Comparison of ENCODE assay signal across 29 mouse cellular contexts in genomic region chr11:88493795-88494559, GRCm38 (mm10).
A peak's percentile ranks its signal among the peaks of the same experiment; 100 is the strongest.
DNase-seq lines count a peak whose midpoint lies in the region; ATAC-seq lines count a peak whose summit lies in the region.
"Had no signal": no experiment of that assay in that cellular context is flagged by ENCODE, and none has a peak within 500 bp of the region (broad histone marks: within the 10 kb centered on the region; RNA-seq: fewer than 3 reads in every experiment).

No protein-coding gene starts in this region.

- 88% methylated on average over 18 of the region's 18 CpGs for WGBS in hindbrain, embryonic 11.5 days
- 91% methylated on average over 18 of the region's 18 CpGs for WGBS in hindbrain, embryonic 10.5 days
- WGBS in midbrain, embryonic 12.5 days: 91% methylated on average over 18 of the region's 18 CpGs
- 90% methylated on average over 18 of the region's 18 CpGs for WGBS in midbrain, embryonic 11.5 days

- no peaks in the 10 kb centered on the region for H3K36me3 ChIP-seq in hindbrain, embryonic 11.5 days (ENCODE audit: control insufficient read depth, insufficient read depth, low read length)
- peaks cover 32% of the 10 kb centered on the region for H3K36me3 ChIP-seq in hindbrain, embryonic 10.5 days
- H3K36me3 ChIP-seq in midbrain, embryonic 12.5 days: no peaks in the 10 kb centered on the region
- H3K36me3 ChIP-seq in midbrain, embryonic 11.5 days (ENCODE audit: control insufficient read depth, insufficient read depth, low read length): no peaks in the 10 kb centered on the region
- H3K36me3 ChIP-seq: embryonic facial prominence, embryonic 13.5 days; neural tube, embryonic 12.5 days had no signal

- no peaks in the 10 kb centered on the region for H3K27me3 ChIP-seq in hindbrain, embryonic 11.5 days (ENCODE audit: control insufficient read depth, insufficient read depth, low read length)
- H3K27me3 ChIP-seq in hindbrain, embryonic 10.5 days (ENCODE audit: insufficient read depth, poor library complexity, severe bottlenecking): no peaks in the 10 kb centered on the region
- no peaks in the 10 kb centered on the region for H3K27me3 ChIP-seq in midbrain, embryonic 12.5 days
- H3K27me3 ChIP-seq in midbrain, embryonic 11.5 days (ENCODE audit: control insufficient read depth, insufficient read depth, low read length): no peaks in the 10 kb centered on the region
- H3K27me3 ChIP-seq: embryonic facial prominence, embryonic 13.5 days; forebrain, embryonic 12.5 days; heart, embryonic 12.5 days; liver, embryonic 12.5 days; neural tube, embryonic 12.5 days had no signal

- H3K4me2 ChIP-seq in hindbrain, embryonic 11.5 days (replicated peaks; ENCODE audit: low read depth, low read length): no peak overlapping the region
- no peak overlapping the region for H3K4me2 ChIP-seq in midbrain, embryonic 12.5 days (replicated peaks)
- H3K4me2 ChIP-seq in midbrain, embryonic 11.5 days: no peak overlapping the region
- H3K4me2 ChIP-seq: embryonic facial prominence, embryonic 13.5 days; forebrain, embryonic 12.5 days; heart, embryonic 12.5 days; liver, embryonic 12.5 days; neural tube, embryonic 12.5 days had no signal

- no peak for ATAC-seq in hindbrain, embryonic 11.5 days (ENCODE audit: low FRiP score)
- ATAC-seq in midbrain, embryonic 12.5 days (ENCODE audit: low FRiP score, low read depth): no peak
- no peak for ATAC-seq in midbrain, embryonic 11.5 days (ENCODE audit: low FRiP score)
- ATAC-seq: intestine, embryonic 16.5 days; liver, embryonic 12.5 days; liver, postnatal 0 days had no signal

- no peak for DNase-seq in hindbrain, embryonic 11.5 days (ENCODE audit: low spot score)
- no peak for DNase-seq in hindbrain, embryonic 10.5 days (ENCODE audit: low spot score)
- DNase-seq in midbrain, embryonic 11.5 days (ENCODE audit: low spot score, missing footprints): no peak
- peak; percentile 15 to 36 for DNase-seq in B cell, adult 2 months
- peak; percentile 35 for DNase-seq in CD4-positive helper T cell, adult 2 months (ENCODE audit: low read depth, low spot score)
- no peak for DNase-seq in adrenal gland, adult 2 months
- DNase-seq: adrenal gland, postnatal 36 days; cerebellum, adult 18-20 months; cerebellum, postnatal 10 days; gastrocnemius, adult 2 months; gastrocnemius, postnatal 36 days; heart, adult 18-20 months; kidney, adult 8-10 months; layer of hippocampus, postnatal 36 days; left cerebral cortex, postnatal 4 days; liver, postnatal 0 days; lung, postnatal 36 days; retina, postnatal 1 day; right cerebral cortex, postnatal 14 days; thymus, postnatal 4 days had no signal

- no peaks in the 10 kb centered on the region for H3K9me3 ChIP-seq in hindbrain, embryonic 11.5 days (ENCODE audit: control insufficient read depth, low read length)
- no peaks in the 10 kb centered on the region for H3K9me3 ChIP-seq in hindbrain, embryonic 10.5 days
- no peaks in the 10 kb centered on the region for H3K9me3 ChIP-seq in midbrain, embryonic 12.5 days
- H3K9me3 ChIP-seq in midbrain, embryonic 11.5 days (ENCODE audit: control insufficient read depth, low read length): no peaks in the 10 kb centered on the region
- H3K9me3 ChIP-seq: embryonic facial prominence, embryonic 13.5 days; forebrain, embryonic 12.5 days; heart, embryonic 12.5 days; liver, embryonic 12.5 days; neural tube, embryonic 12.5 days had no signal

- no peak overlapping the region for H3K9ac ChIP-seq in hindbrain, embryonic 11.5 days (ENCODE audit: low read depth, low read length)
- H3K9ac ChIP-seq in midbrain, embryonic 12.5 days (replicated peaks): no peak overlapping the region
- H3K9ac ChIP-seq in midbrain, embryonic 11.5 days (ENCODE audit: low read length): no peak overlapping the region
- H3K9ac ChIP-seq: embryonic facial prominence, embryonic 13.5 days; forebrain, embryonic 12.5 days; heart, embryonic 12.5 days; liver, embryonic 12.5 days; liver, postnatal 0 days; neural tube, embryonic 12.5 days had no signal

- peaks cover 9% of the 10 kb centered on the region for H3K4me1 ChIP-seq in hindbrain, embryonic 11.5 days (replicated peaks; ENCODE audit: control insufficient read depth, insufficient read depth, low read length)
- peaks cover 62% of the 10 kb centered on the region for H3K4me1 ChIP-seq in hindbrain, embryonic 10.5 days (replicated peaks)
- H3K4me1 ChIP-seq in midbrain, embryonic 12.5 days: peaks cover 59% of the 10 kb centered on the region
- H3K4me1 ChIP-seq in midbrain, embryonic 11.5 days (ENCODE audit: control insufficient read depth, insufficient read depth, low read length): peaks cover 11% of the 10 kb centered on the region

- 0 out of 2 replicates have a peak overlapping the region, but pooled peaks have one; percentile 4 for H3K27ac ChIP-seq in hindbrain, embryonic 11.5 days (ENCODE audit: low read depth, low read length)
- H3K27ac ChIP-seq in hindbrain, embryonic 10.5 days: no peak overlapping the region
- peak overlapping the region; percentile 42; the same call in 1 of the 2 replicates for H3K27ac ChIP-seq in midbrain, embryonic 12.5 days (replicated peaks)
- no peak overlapping the region for H3K27ac ChIP-seq in midbrain, embryonic 11.5 days (ENCODE audit: low read depth, low read length)
- H3K27ac ChIP-seq: embryonic facial prominence, embryonic 13.5 days; gastrocnemius, adult 2 months; kidney, postnatal 0 days; liver, embryonic 12.5 days; neural tube, embryonic 12.5 days had no signal

- H3K4me3 ChIP-seq in hindbrain, embryonic 11.5 days (ENCODE audit: low read depth, low read length): no peak overlapping the region
- H3K4me3 ChIP-seq in hindbrain, embryonic 10.5 days: no peak overlapping the region
- H3K4me3 ChIP-seq in midbrain, embryonic 12.5 days: no peak overlapping the region
- H3K4me3 ChIP-seq in midbrain, embryonic 11.5 days (ENCODE audit: low read depth, low read length): no peak overlapping the region
- H3K4me3 ChIP-seq: embryonic facial prominence, embryonic 13.5 days; forebrain, embryonic 12.5 days; gastrocnemius, adult 2 months; heart, embryonic 12.5 days; liver, embryonic 12.5 days; myocyte; neural tube, embryonic 12.5 days had no signal

Comparison
In these comparisons a context has a peak if more than half of its experiments do, and no peak if none do; other contexts are left out.
1. H3K27ac ChIP-seq: peak in hindbrain, embryonic 11.5 days (single experiment) and midbrain, embryonic 12.5 days (single experiment); none in hindbrain, embryonic 10.5 days (single experiment) and midbrain, embryonic 11.5 days (single experiment).
2. DNase-seq: peak in B cell, adult 2 months (2 of 2) and CD4-positive helper T cell, adult 2 months (single experiment); none in hindbrain, embryonic 11.5 days (single experiment), hindbrain, embryonic 10.5 days (single experiment), midbrain, embryonic 11.5 days (single experiment) and adrenal gland, adult 2 months (single experiment).